Mouse (Mus musculus) midbrain, embryonic 14.5 days (tissue): ENCODE results near the gene Pbx3. TPM values are rescaled to one million over a fixed set of nuclear protein-coding genes. Genes with fewer than 3 reads are reported as not detected.
A peak's percentile ranks its signal among the peaks of the same experiment; 100 is the strongest.

Experiments used
- ATAC-seq: fragments of 200-750 bp; cut with Nextera tagmentation; 2 replicates; pipeline ENCODE4 v1.8.0; 2017; ENCODE audit warnings: moderate number of reproducible peaks, moderate library complexity; ENCODE audit not compliant: low FRiP score, low TSS enrichment
- DNase-seq: peaks from one replicate; pipeline ENCODE4 v3.0.0-alpha.2; 2015
- H3K27ac ChIP-seq: fragments of 300-500 bp; sonication (generic); replicated peaks from 2 replicates; pipeline ENCODE4 v1.5.1; 2014; ENCODE audit warnings: mild to moderate bottlenecking, low read depth, low read length, moderate library complexity
- H3K27me3 ChIP-seq: fragments of 300-500 bp; sonication (generic); 2 replicates; pipeline ENCODE4 v1.6.1; 2014; ENCODE audit warnings: low read length, control low read depth, mixed read lengths; ENCODE audit not compliant: control insufficient read depth, insufficient read depth
- H3K36me3 ChIP-seq: fragments of 300-500 bp; sonication (generic); 2 replicates; pipeline ENCODE4 v1.6.1; 2014; ENCODE audit warnings: low read length, control low read depth; ENCODE audit not compliant: control insufficient read depth, insufficient read depth
- H3K4me1 ChIP-seq: fragments of 300-500 bp; sonication (generic); 2 replicates; pipeline ENCODE4 v1.6.1; 2014; ENCODE audit warnings: mild to moderate bottlenecking, antibody characterized with exemption, low read length, control low read depth; ENCODE audit not compliant: control insufficient read depth, insufficient read depth
- H3K4me2 ChIP-seq: fragments of 300-500 bp; sonication (generic); 2 replicates; pipeline ENCODE4 v1.6.1; 2014; ENCODE audit warnings: mild to moderate bottlenecking, low read length, moderate library complexity
- H3K4me3 ChIP-seq: fragments of 300-500 bp; sonication (generic); replicated peaks from 2 replicates; pipeline ENCODE4 v1.5.1; 2014; ENCODE audit warnings: low read depth, low read length
- H3K9ac ChIP-seq: fragments of 300-500 bp; sonication (generic); replicated peaks from 2 replicates; pipeline ENCODE4 v1.6.1; 2014; ENCODE audit warnings: mild to moderate bottlenecking, low read length, moderate library complexity
- H3K9me3 ChIP-seq: fragments of 300-500 bp; sonication (generic); 2 replicates; pipeline ENCODE4 v1.6.1; 2016; ENCODE audit warnings: low read length, control low read depth, mixed read lengths; ENCODE audit not compliant: control insufficient read depth
- WGBS: fragments of 180-500 bp; shearing (Covaris S2); extraction: QIAGEN DNeasy Blood & Tissue Kit; methylation state at CpG from one replicate; pipeline ENCODE4 v1.1.7; 2014; 5-methylcytosine and 5-hydroxymethylcytosine counted together
- polyA plus RNA-seq: library from polyadenylated mRNA; unstranded; fragments of >200 nt; fragmentation: Nextera tagmentation; extraction: Ambion mirVana; gene quantifications from 2 replicates; pipeline ENCODE4 v1.2.1, GENCODE M21; 2014

The Pbx3 gene
- polyA plus RNA-seq, 1 experiment from 2014 or later: 150 TPM

GRCm38 (mm10) chr2:34374349-34374748, 1.4 kb upstream of the Pbx3 start:
- no peak overlapping the region for H3K4me2 ChIP-seq
- 71% methylated on average over 2 of the region's 2 CpGs for WGBS
- H3K4me1 ChIP-seq: peaks cover 6% of the 10 kb centered on the region; the same call in 1 of the 2 replicates
- H3K27me3 ChIP-seq: no peaks in the 10 kb centered on the region
- no peak overlapping the region for H3K27ac ChIP-seq
- H3K36me3 ChIP-seq: no peaks in the 10 kb centered on the region
- DNase-seq (no peak), ATAC-seq (no peak)
- no peaks in the 10 kb centered on the region for H3K9me3 ChIP-seq
- no peak overlapping the region for H3K4me3 ChIP-seq
- H3K9ac ChIP-seq: no peak overlapping the region

- no peak overlapping the region for H3K9ac ChIP-seq
- peaks cover 6% of the 10 kb centered on the region; the same call in 1 of the 2 replicates for H3K4me1 ChIP-seq
- ATAC-seq (no peak), DNase-seq (no peak)
- no peak overlapping the region; the same call in 1 of the 2 replicates for H3K4me2 ChIP-seq
- H3K36me3 ChIP-seq: no peaks in the 10 kb centered on the region
- WGBS: 47% methylated on average over 3 of the region's 3 CpGs
- H3K27me3 ChIP-seq: no peaks in the 10 kb centered on the region
- no peak overlapping the region for H3K27ac ChIP-seq
- H3K4me3 ChIP-seq: no peak overlapping the region
- H3K9me3 ChIP-seq: no peaks in the 10 kb centered on the region
Measured at GRCm38 (mm10) chr2:34373886-34374285, 944 bp upstream of the Pbx3 start.

GRCm38 (mm10) chr2:34371441-34372304, 1.3 kb downstream of the Pbx3 start:
- H3K9ac ChIP-seq: peak overlapping the region; percentile 98
- peak; percentile 54 for ATAC-seq
- under 1% methylated on average over 82 of the region's 118 CpGs for WGBS

GRCm38 (mm10) chr2:34370725-34371440, 2.1 kb downstream of the Pbx3 start:
- H3K4me2 ChIP-seq: peak overlapping the region; percentile 92
- H3K27ac ChIP-seq: peak overlapping the region; percentile 98
- under 1% methylated on average over 42 of the region's 42 CpGs for WGBS
- DNase-seq (peak; percentile 60), ATAC-seq (no peak)
- no peaks in the 10 kb centered on the region for H3K27me3 ChIP-seq
- peak overlapping the region; percentile 87 for H3K4me3 ChIP-seq
- peak overlapping the region; percentile 98 for H3K9ac ChIP-seq
- H3K9me3 ChIP-seq: no peaks in the 10 kb centered on the region
- no peaks in the 10 kb centered on the region for H3K36me3 ChIP-seq
- peaks cover 9% of the 10 kb centered on the region; the same call in 1 of the 2 replicates for H3K4me1 ChIP-seq

More at GRCm38 (mm10) chr2:34371441-34372304, 1.3 kb downstream of the Pbx3 start:
- DNase-seq: peak; percentile 87
- H3K27me3 ChIP-seq: no peaks in the 10 kb centered on the region
- H3K4me1 ChIP-seq: peaks cover 9% of the 10 kb centered on the region; the same call in 1 of the 2 replicates
- no peaks in the 10 kb centered on the region for H3K36me3 ChIP-seq
- H3K9me3 ChIP-seq: no peaks in the 10 kb centered on the region
- H3K4me2 ChIP-seq: peak overlapping the region; percentile 92
- H3K4me3 ChIP-seq: peak overlapping the region; percentile 87
- peak overlapping the region; percentile 98 for H3K27ac ChIP-seq

GRCm38 (mm10) chr2:34370349-34370724, 2.6 kb downstream of the Pbx3 start:
- Histone ChIP-seq H3K9ac (peak overlapping the region; percentile 98), H3K27me3 (no peaks in the 10 kb centered on the region), H3K4me2 (peak overlapping the region; percentile 92), H3K36me3 (no peaks in the 10 kb centered on the region), H3K4me1 (peaks cover 9% of the 10 kb centered on the region; the same call in 1 of the 2 replicates), H3K4me3 (peak overlapping the region; percentile 87), H3K27ac (peak overlapping the region; percentile 98), H3K9me3 (no peaks in the 10 kb centered on the region)
- WGBS: 3% methylated on average over 7 of the region's 7 CpGs
- DNase-seq (no peak), ATAC-seq (no peak)

GRCm38 (mm10) chr2:34368396-34368795, 4.5 kb downstream of the Pbx3 start:
- Histone ChIP-seq H3K27ac (peak overlapping the region; percentile 68), H3K4me3 (peak overlapping the region; percentile 37), H3K4me1 (peaks cover 14% of the 10 kb centered on the region), H3K36me3 (no peaks in the 10 kb centered on the region), H3K27me3 (no peaks in the 10 kb centered on the region), H3K4me2 (peak overlapping the region; percentile 59), H3K9me3 (no peaks in the 10 kb centered on the region), H3K9ac (peak overlapping the region; percentile 57)
- WGBS: 14% methylated on average over 6 of the region's 6 CpGs
- peak; percentile 55 for DNase-seq
- ATAC-seq: no peak

- Histone ChIP-seq H3K9ac (no peak overlapping the region; the same call in 1 of the 2 replicates), H3K4me3 (peak overlapping the region; percentile 15), H3K27ac (no peak overlapping the region), H3K4me2 (peak overlapping the region; percentile 59), H3K4me1 (peaks cover 14% of the 10 kb centered on the region), H3K36me3 (no peaks in the 10 kb centered on the region), H3K9me3 (no peaks in the 10 kb centered on the region), H3K27me3 (no peaks in the 10 kb centered on the region)
- peak; percentile 51 for DNase-seq
- ATAC-seq: no peak
- 48% methylated on average over 2 of the region's 2 CpGs for WGBS
Measured at GRCm38 (mm10) chr2:34367024-34367423, 5.9 kb downstream of the Pbx3 start.

- no peak overlapping the region for H3K4me3 ChIP-seq
- H3K27ac ChIP-seq: no peak overlapping the region
- WGBS: 3% methylated on average over 1 of the region's 1 CpGs
- H3K9ac ChIP-seq: no peak overlapping the region
- ATAC-seq: peak; percentile 58; the same call in 1 of the 2 replicates
- peaks cover 40% of the 10 kb centered on the region for H3K4me1 ChIP-seq
- no peaks in the 10 kb centered on the region for H3K27me3 ChIP-seq
- peak overlapping the region; percentile 42 for H3K4me2 ChIP-seq
- no peaks in the 10 kb centered on the region for H3K9me3 ChIP-seq
- no peaks in the 10 kb centered on the region; the same call in 1 of the 2 replicates for H3K36me3 ChIP-seq
- DNase-seq: peak; percentile 81
Measured at GRCm38 (mm10) chr2:34363678-34364077, 9.3 kb downstream of the Pbx3 start.
